Mouse (Mus musculus): ENCODE measurements at regions not wholly inside any gene's neighbourhood (a gene's known extent, or its start where the extent isn't known, plus 50 kb on each side); places are given as distances from the start of the nearest gene placed in this dataset.

GRCm38 (mm10) chr15:62849326-62849725 is 995.7 kb downstream of the Gsdmc2 start:
- no peak overlapping the region for H3K27ac ChIP-seq (replicated peaks; ENCODE audit: insufficient read depth, low read depth, low read length)
- H3K36me3 ChIP-seq (ENCODE audit: control insufficient read depth, insufficient read depth, low read length), result no peaks in the 10 kb centered on the region
- H3K9ac ChIP-seq (ENCODE audit: low read depth, low read length), result no peak overlapping the region
- H3K4me1 ChIP-seq (ENCODE audit: control insufficient read depth, insufficient read depth, low read length), result peaks cover 2% of the 10 kb centered on the region; the same call in 1 of the 2 replicates
- H3K27me3 ChIP-seq (ENCODE audit: control insufficient read depth, insufficient read depth, low read length), result no peaks in the 10 kb centered on the region
- no peak for TF ChIP-seq POLR2A (IDR thresholded peaks at IDR 0.05; ENCODE audit: extremely low read depth, insufficient read depth, low read length)
- TF ChIP-seq CTCF (IDR thresholded peaks at IDR 0.05; ENCODE audit: low read depth, low read length), result no peak
- no peak overlapping the region for H3K4me3 ChIP-seq (ENCODE audit: insufficient read depth, low read depth, low read length)
- no peaks in the 10 kb centered on the region for H3K79me2 ChIP-seq (ENCODE audit: control insufficient read depth, insufficient read depth, low read length)
- DNase-seq (ENCODE audit: extremely low read depth, low read depth, low spot score), result peak; percentile 64

DNA sequence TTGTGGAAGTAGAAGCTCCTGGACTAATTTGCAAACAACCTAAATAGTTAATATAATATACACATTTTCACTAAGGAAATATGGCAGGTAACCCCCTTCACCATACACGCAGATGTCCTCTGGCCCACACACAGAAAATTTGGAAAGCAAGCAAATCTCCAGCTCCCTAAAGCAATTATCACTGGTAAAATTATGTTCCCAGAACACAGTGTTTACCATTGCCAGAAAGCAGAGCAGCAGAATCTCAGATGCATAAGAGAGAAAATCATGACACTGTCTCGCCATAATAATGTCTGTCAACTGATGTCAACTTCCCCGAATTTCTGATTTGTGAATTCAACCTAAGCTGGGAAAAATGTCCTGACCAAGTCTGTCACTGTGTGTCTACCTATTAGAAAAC is 999.1 kb downstream of the Gsdmc2 start:
- H3K9ac ChIP-seq (ENCODE audit: low read depth, low read length), result no peak overlapping the region
- no peaks in the 10 kb centered on the region for H3K27me3 ChIP-seq (ENCODE audit: control insufficient read depth, insufficient read depth, low read length)
- H3K4me3 ChIP-seq (ENCODE audit: insufficient read depth, low read depth, low read length), result no peak overlapping the region
- DNase-seq (ENCODE audit: extremely low read depth, low read depth, low spot score), result no peak
- WGBS, result 92% methylated on average over 3 of the region's 3 CpGs
- no peak overlapping the region for H3K27ac ChIP-seq (replicated peaks; ENCODE audit: insufficient read depth, low read depth, low read length)
- peaks cover 2% of the 10 kb centered on the region; the same call in 1 of the 2 replicates for H3K4me1 ChIP-seq (ENCODE audit: control insufficient read depth, insufficient read depth, low read length)
- TF ChIP-seq CTCF (IDR thresholded peaks at IDR 0.05; ENCODE audit: low read depth, low read length) (no peak), POLR2A (IDR thresholded peaks at IDR 0.05; ENCODE audit: extremely low read depth, insufficient read depth, low read length) (no peak)
- H3K79me2 ChIP-seq (ENCODE audit: control insufficient read depth, insufficient read depth, low read length), result no peaks in the 10 kb centered on the region
- H3K36me3 ChIP-seq (ENCODE audit: control insufficient read depth, insufficient read depth, low read length), result no peaks in the 10 kb centered on the region

GRCm38 (mm10) chr15:62825586-62825985 is 1019.4 kb downstream of the Gsdmc2 start:
- no peak overlapping the region for H3K27ac ChIP-seq (replicated peaks; ENCODE audit: insufficient read depth, low read depth, low read length)
- TF ChIP-seq POLR2A (IDR thresholded peaks at IDR 0.05; ENCODE audit: extremely low read depth, insufficient read depth, low read length) (no peak), CTCF (IDR thresholded peaks at IDR 0.05; ENCODE audit: low read depth, low read length) (no peak)
- no peak overlapping the region for H3K4me3 ChIP-seq (ENCODE audit: insufficient read depth, low read depth, low read length)
- no peaks in the 10 kb centered on the region; the same call in 1 of the 2 replicates for H3K4me1 ChIP-seq (ENCODE audit: control insufficient read depth, insufficient read depth, low read length)
- H3K27me3 ChIP-seq (ENCODE audit: control insufficient read depth, insufficient read depth, low read length), result no peaks in the 10 kb centered on the region
- no peaks in the 10 kb centered on the region for H3K36me3 ChIP-seq (ENCODE audit: control insufficient read depth, insufficient read depth, low read length)
- DNase-seq (ENCODE audit: extremely low read depth, low read depth, low spot score), result no peak
- no peak overlapping the region for H3K9ac ChIP-seq (ENCODE audit: low read depth, low read length)
- H3K79me2 ChIP-seq (ENCODE audit: control insufficient read depth, insufficient read depth, low read length), result no peaks in the 10 kb centered on the region

DNA sequence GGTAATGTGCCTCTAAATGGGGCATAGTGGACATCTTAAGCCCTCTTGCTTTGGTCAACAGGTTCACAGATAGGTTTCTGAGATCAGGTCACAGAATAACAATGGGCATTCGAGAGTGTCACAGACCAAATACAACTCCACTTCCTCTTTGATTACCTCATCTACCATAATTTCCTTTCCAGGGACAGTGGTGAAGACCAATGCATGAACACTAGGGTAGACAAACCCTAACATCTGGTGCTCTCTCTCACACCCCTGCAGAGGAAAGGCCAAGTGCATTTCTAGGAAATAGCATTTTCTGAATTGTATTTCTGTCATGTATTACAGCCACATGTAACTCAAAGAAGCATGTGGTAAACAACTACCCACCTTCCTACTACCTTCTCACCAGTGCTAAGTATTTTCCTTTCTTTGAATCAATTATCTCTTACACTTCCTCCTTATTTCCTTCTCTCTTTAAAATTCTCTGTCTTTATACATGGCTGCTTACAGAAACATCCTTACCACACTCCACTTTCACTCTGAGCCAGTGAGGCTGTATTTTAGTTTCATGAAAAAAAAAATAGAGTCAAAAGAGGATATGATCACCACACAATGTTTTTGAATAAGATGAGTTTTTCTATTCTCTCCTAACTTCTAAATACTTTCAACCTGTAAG is 1021.0 kb downstream of the Gsdmc2 start:
- DNase-seq (ENCODE audit: extremely low read depth, low read depth, low spot score), result no peak

GRCm38 (mm10) chr15:62822305-62822704 is 1022.7 kb downstream of the Gsdmc2 start:
- Histone ChIP-seq H3K79me2 (ENCODE audit: control insufficient read depth, insufficient read depth, low read length) (no peaks in the 10 kb centered on the region), H3K36me3 (ENCODE audit: control insufficient read depth, insufficient read depth, low read length) (no peaks in the 10 kb centered on the region), H3K27ac (replicated peaks; ENCODE audit: insufficient read depth, low read depth, low read length) (no peak overlapping the region), H3K4me3 (ENCODE audit: insufficient read depth, low read depth, low read length) (no peak overlapping the region), H3K27me3 (ENCODE audit: control insufficient read depth, insufficient read depth, low read length) (no peaks in the 10 kb centered on the region), H3K4me1 (ENCODE audit: control insufficient read depth, insufficient read depth, low read length) (no peaks in the 10 kb centered on the region; the same call in 1 of the 2 replicates), H3K9ac (ENCODE audit: low read depth, low read length) (no peak overlapping the region)
- no peak for DNase-seq (ENCODE audit: extremely low read depth, low read depth, low spot score)
- no peak for TF ChIP-seq POLR2A (IDR thresholded peaks at IDR 0.05; ENCODE audit: extremely low read depth, insufficient read depth, low read length)
- no peak for TF ChIP-seq CTCF (IDR thresholded peaks at IDR 0.05; ENCODE audit: low read depth, low read length)

More for the DNA sequence above, 1021.0 kb downstream of the Gsdmc2 start:
- WGBS, result 69% methylated on average over 1 of the region's 1 CpGs
- no peak overlapping the region for H3K27ac ChIP-seq (replicated peaks; ENCODE audit: insufficient read depth, low read depth, low read length)
- no peak for TF ChIP-seq POLR2A (IDR thresholded peaks at IDR 0.05; ENCODE audit: extremely low read depth, insufficient read depth, low read length)
- TF ChIP-seq CTCF (IDR thresholded peaks at IDR 0.05; ENCODE audit: low read depth, low read length), result no peak
- no peaks in the 10 kb centered on the region for H3K27me3 ChIP-seq (ENCODE audit: control insufficient read depth, insufficient read depth, low read length)
- H3K4me3 ChIP-seq (ENCODE audit: insufficient read depth, low read depth, low read length), result no peak overlapping the region
- no peak overlapping the region for H3K9ac ChIP-seq (ENCODE audit: low read depth, low read length)
- H3K4me1 ChIP-seq (ENCODE audit: control insufficient read depth, insufficient read depth, low read length), result no peaks in the 10 kb centered on the region; the same call in 1 of the 2 replicates
- no peaks in the 10 kb centered on the region for H3K36me3 ChIP-seq (ENCODE audit: control insufficient read depth, insufficient read depth, low read length)
- no peaks in the 10 kb centered on the region for H3K79me2 ChIP-seq (ENCODE audit: control insufficient read depth, insufficient read depth, low read length)

DNA sequence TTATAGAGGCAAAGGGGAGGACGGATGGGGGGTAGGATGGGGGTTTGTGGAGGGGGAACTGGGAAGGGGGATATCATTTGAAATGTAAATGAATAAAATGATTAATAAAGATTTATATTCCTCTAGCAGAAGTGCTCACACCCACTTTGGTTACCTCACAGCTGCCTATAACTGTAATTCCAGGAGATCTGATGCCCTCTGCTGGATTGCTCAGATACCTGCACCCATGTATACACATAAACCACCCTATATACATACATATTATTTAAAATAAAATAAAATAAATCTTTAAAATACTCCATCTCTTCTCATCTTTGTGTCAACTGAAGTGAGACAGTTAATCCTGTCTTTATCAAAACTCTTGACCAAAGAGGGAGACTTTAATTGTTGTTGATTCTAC is 1031.9 kb downstream of the Gsdmc2 start:
- Histone ChIP-seq H3K27ac (replicated peaks; ENCODE audit: insufficient read depth, low read depth, low read length) (no peak overlapping the region), H3K4me3 (ENCODE audit: insufficient read depth, low read depth, low read length) (no peak overlapping the region), H3K36me3 (ENCODE audit: control insufficient read depth, insufficient read depth, low read length) (no peaks in the 10 kb centered on the region), H3K27me3 (ENCODE audit: control insufficient read depth, insufficient read depth, low read length) (no peaks in the 10 kb centered on the region), H3K79me2 (ENCODE audit: control insufficient read depth, insufficient read depth, low read length) (no peaks in the 10 kb centered on the region), H3K4me1 (ENCODE audit: control insufficient read depth, insufficient read depth, low read length) (no peaks in the 10 kb centered on the region), H3K9ac (ENCODE audit: low read depth, low read length) (no peak overlapping the region)
- WGBS, result 95% methylated on average over 1 of the region's 1 CpGs
- TF ChIP-seq POLR2A (IDR thresholded peaks at IDR 0.05; ENCODE audit: extremely low read depth, insufficient read depth, low read length) (no peak), CTCF (IDR thresholded peaks at IDR 0.05; ENCODE audit: low read depth, low read length) (no peak)
- peak; percentile 4 for DNase-seq (ENCODE audit: extremely low read depth, low read depth, low spot score)
